21 mouse cellular contexts compared by ENCODE assay signal in genomic region chr3:121916802-121917532, GRCm38 (mm10). TPM values are rescaled to one million over a fixed set of nuclear protein-coding genes. Genes with fewer than 3 reads are reported as not detected.
DNase-seq lines count a peak whose midpoint lies in the region; ATAC-seq and TF ChIP-seq lines count a peak whose summit lies in the region.
"Had no signal": no experiment of that assay in that cellular context is flagged by ENCODE, and none has a peak within 500 bp of the region (broad histone marks: within the 10 kb centered on the region; RNA-seq: fewer than 3 reads in every experiment).

No protein-coding gene starts in this region.

- H3K27ac ChIP-seq in heart, adult 2 months: peak overlapping the region; percentile 94
- H3K27ac ChIP-seq in liver, embryonic 14.5 days: peak overlapping the region; percentile 39
- H3K27ac ChIP-seq: embryonic facial prominence, embryonic 10.5 days; heart, embryonic 13.5 days; hindbrain, embryonic 15.5 days; layer of hippocampus, adult 2 months; midbrain, embryonic 13.5 days; stomach, embryonic 15.5 days had no signal

- no peaks in the 10 kb centered on the region for H3K27me3 ChIP-seq in heart, adult 2 months (ENCODE audit: control insufficient read depth, insufficient read depth, low read length)
- no peaks in the 10 kb centered on the region for H3K27me3 ChIP-seq in liver, embryonic 14.5 days (ENCODE audit: control insufficient read depth, insufficient read depth, low read length)
- H3K27me3 ChIP-seq: heart, embryonic 13.5 days; hindbrain, embryonic 15.5 days; midbrain, embryonic 13.5 days; stomach, embryonic 15.5 days had no signal

- peaks cover 11% of the 10 kb centered on the region for H3K36me3 ChIP-seq in heart, adult 2 months (ENCODE audit: control insufficient read depth, insufficient read depth, low read length)
- H3K36me3 ChIP-seq in liver, embryonic 14.5 days (replicated peaks; ENCODE audit: control insufficient read depth, insufficient read depth, low read depth): no peaks in the 10 kb centered on the region
- H3K36me3 ChIP-seq: embryonic facial prominence, embryonic 10.5 days; heart, embryonic 13.5 days; hindbrain, embryonic 15.5 days; midbrain, embryonic 13.5 days; stomach, embryonic 15.5 days had no signal

- H3K9ac ChIP-seq in heart, adult 2 months (ENCODE audit: low read depth, low read length): no peak overlapping the region
- H3K9ac ChIP-seq in liver, embryonic 14.5 days (replicated peaks): peak overlapping the region; percentile 27
- H3K9ac ChIP-seq: forebrain, postnatal 0 days; heart, embryonic 13.5 days; hindbrain, embryonic 15.5 days; midbrain, embryonic 13.5 days; stomach, embryonic 15.5 days had no signal

- no peak for TF ChIP-seq EP300 in heart, adult 2 months (IDR thresholded peaks at IDR 0.05; ENCODE audit: insufficient read depth, low read depth, low read length)
- TF ChIP-seq EP300 in liver, embryonic 14.5 days (IDR thresholded peaks at IDR 0.05; ENCODE audit: low read depth): peak; percentile 20; the same call in 1 of the 2 replicates

- H3K4me2 ChIP-seq in liver, embryonic 14.5 days (ENCODE audit: low read depth): peak overlapping the region; percentile 44
- H3K4me2 ChIP-seq: heart, embryonic 13.5 days; hindbrain, embryonic 15.5 days; midbrain, embryonic 13.5 days; stomach, embryonic 15.5 days had no signal

- no peak for TF ChIP-seq CTCF in heart, adult 2 months (IDR thresholded peaks at IDR 0.05)
- no peak for TF ChIP-seq CTCF in liver, embryonic 14.5 days (IDR thresholded peaks at IDR 0.05; ENCODE audit: low read depth)

- DNase-seq in heart, adult 2 months: no peak
- no peak for DNase-seq in heart, adult 18-20 months
- peak; percentile 25 for DNase-seq in MEL-GATA-1-ER (ENCODE audit: extremely low read depth, low read depth)
- DNase-seq in c-Kit-positive CD71-positive TER-119-positive erythroid progenitor cells, embryonic 14.5 days (ENCODE audit: low spot score): peak; percentile 42
- peak; percentile 17 to 73 (median 67) for DNase-seq in liver, embryonic 14.5 days (ENCODE audit: low read depth in 3 of 3, low spot score in 3 of 3)
- DNase-seq in kidney, adult 8-10 months: no peak
- no peak for DNase-seq in cerebellum, postnatal 10 days
- no peak for DNase-seq in thymus, postnatal 25 days
- DNase-seq: adrenal gland, adult 2 months; cerebellum, adult 9-10 months; forebrain, postnatal 0 days; gastrocnemius, postnatal 36 days; kidney, postnatal 25 days; layer of hippocampus, postnatal 36 days; thymus, postnatal 4 days had no signal

- H3K4me1 ChIP-seq in heart, adult 2 months (ENCODE audit: control insufficient read depth, insufficient read depth, low read length): peaks cover 9% of the 10 kb centered on the region
- H3K4me1 ChIP-seq in liver, embryonic 14.5 days (replicated peaks; ENCODE audit: control insufficient read depth in 2 of 2, insufficient read depth in 2 of 2, low read length in 1 of 2): peaks cover 16 to 29% of the 10 kb centered on the region in 2 experiments
- H3K4me1 ChIP-seq: midbrain, embryonic 13.5 days; stomach, embryonic 15.5 days had no signal

- H3K9me3 ChIP-seq in liver, embryonic 14.5 days (ENCODE audit: control insufficient read depth, low read length): no peaks in the 10 kb centered on the region
- H3K9me3 ChIP-seq: embryonic facial prominence, embryonic 10.5 days; heart, embryonic 13.5 days; hindbrain, embryonic 15.5 days; midbrain, embryonic 13.5 days; stomach, embryonic 15.5 days had no signal

- no peak for TF ChIP-seq POLR2A in heart, adult 2 months (IDR thresholded peaks at IDR 0.05; ENCODE audit: insufficient read depth, low read depth, low read length)

- intact Hi-C loops in heart, adult 2 months (cut with DNase I): no loop called here

- no peaks in the 10 kb centered on the region for H3K79me2 ChIP-seq in heart, adult 2 months (replicated peaks; ENCODE audit: control insufficient read depth, insufficient read depth, low read length)

- H3K4me3 ChIP-seq in heart, adult 2 months: no peak overlapping the region
- H3K4me3 ChIP-seq in liver, embryonic 14.5 days (ENCODE audit: insufficient read depth in 1 of 2, low read depth in 2 of 2, low read length in 2 of 2): no peak overlapping the region
- H3K4me3 ChIP-seq: embryonic facial prominence, embryonic 10.5 days; heart, embryonic 13.5 days; hindbrain, embryonic 15.5 days; layer of hippocampus, adult 2 months; midbrain, embryonic 13.5 days; stomach, embryonic 15.5 days had no signal

- WGBS in heart, adult 2 months: 60% methylated on average over 5 of the region's 5 CpGs
- WGBS in liver, embryonic 14.5 days (ENCODE audit: insufficient replicate concordance): 21% methylated on average over 5 of the region's 5 CpGs

- peak; percentile 89 for ATAC-seq in liver, embryonic 14.5 days (ENCODE audit: insufficient read depth)
- ATAC-seq: forebrain, postnatal 0 days; midbrain, embryonic 13.5 days had no signal

RNA-seq across cellular contexts. Expression of gene Arhgap29, which starts 35.4 kb away (rescaled TPM):
- total RNA-seq in heart, adult 2 months (2021): 10 to 100 TPM; 38.6 to 41.2 TPM
- 30.7 and 57.0 TPM in 2 replicates for polyA plus RNA-seq in heart, adult 2 months (2012; rRNA removed)
- total RNA-seq in heart, adult 18-20 months (2021): 10 to 100 TPM; 34.8 to 41.2 TPM
- 3.4 and 3.9 TPM in 2 replicates for polyA plus RNA-seq in liver, embryonic 14.5 days (2012; rRNA removed)
- 5.3 and 6.2 TPM in 2 replicates for polyA plus RNA-seq in liver, embryonic 14.5 days (2014; fragmentation: Nextera tagmentation; extraction: Ambion mirVana)

Comparison
In these comparisons a context has a peak if more than half of its experiments do, and no peak if none do; other contexts are left out.
1. DNase-seq: peak in MEL-GATA-1-ER (single experiment), c-Kit-positive CD71-positive TER-119-positive erythroid progenitor cells, embryonic 14.5 days (single experiment) and liver, embryonic 14.5 days (3 of 3); none in heart, adult 2 months (0 of 2), heart, adult 18-20 months (0 of 2), kidney, adult 8-10 months (0 of 2), cerebellum, postnatal 10 days (0 of 2) and thymus, postnatal 25 days (single experiment).